Mouse (Mus musculus) brown adipose tissue, adult 24 weeks (tissue): Measurements from ENCODE around the gene Wdr53. TPM values are rescaled to one million over a fixed set of nuclear protein-coding genes. Genes with fewer than 3 reads are reported as not detected.

Experiments
- polyA plus RNA-seq: library from polyadenylated mRNA; stranded (reverse); fragments of >200 nt; gene quantifications from 2 replicates; pipeline ENCODE4 v1.2.4, GENCODE M21; 2012; ENCODE audit not compliant: missing spikeins, insufficient read depth, insufficient read length

Gene Wdr53
- polyA plus RNA-seq, 1 experiment, result 14.7 TPM

Other genes starting within 250 kb of the Wdr53 start
- 8.1 and 10.8 TPM in 2 replicates for gene Senp5, start 243.9 kb upstream of the Wdr53 start, polyA plus RNA-seq
- 23.1 and 24.3 TPM in 2 replicates for gene Pak2, start 167.9 kb upstream of the Wdr53 start, polyA plus RNA-seq
- gene Pigx, start 147.5 kb upstream of the Wdr53 start, polyA plus RNA-seq, result 25.2 and 38.3 TPM in 2 replicates
- gene Cep19, start 147.4 kb upstream of the Wdr53 start, polyA plus RNA-seq, result 13.5 and 14.1 TPM in 2 replicates
- 3.3 and 6.0 TPM in 2 replicates for gene Nrros, start 81.6 kb upstream of the Wdr53 start, polyA plus RNA-seq
- gene Bex6, start 67.4 kb upstream of the Wdr53 start, polyA plus RNA-seq, result not detected in 2 replicates
- 6.5 and 7.8 TPM in 2 replicates for gene Fbxo45, start 69 bp upstream of the Wdr53 start, polyA plus RNA-seq
- 2.2 TPM in 1 of 2 replicates, not detected in the other for gene Smco1, start 24.2 kb downstream of the Wdr53 start, polyA plus RNA-seq
- gene Rnf168, start 30.2 kb downstream of the Wdr53 start, polyA plus RNA-seq, result 7.3 and 8.4 TPM in 2 replicates
- gene Ubxn7, start 85.0 kb downstream of the Wdr53 start, polyA plus RNA-seq, result 7.3 and 10.7 TPM in 2 replicates
- not detected in 2 replicates for gene Tm4sf19, start 153.3 kb downstream of the Wdr53 start, polyA plus RNA-seq
- 8.8 and 12.4 TPM in 2 replicates for gene Tctex1d2, start 172.5 kb downstream of the Wdr53 start, polyA plus RNA-seq
- 46.6 and 46.8 TPM in 2 replicates for gene Pcyt1a, start 183.7 kb downstream of the Wdr53 start, polyA plus RNA-seq
- not detected in 2 replicates for gene Slc51a, start 240.7 kb downstream of the Wdr53 start, polyA plus RNA-seq
- gene Zdhhc19, start 249.0 kb downstream of the Wdr53 start, polyA plus RNA-seq, result not detected in 2 replicates